Mouse (Mus musculus) kidney, postnatal 0 days (tissue): ENCODE data around the gene Gm20388. TPM values are rescaled to one million over a fixed set of nuclear protein-coding genes. Genes with fewer than 3 reads are reported as not detected.
"Not testable (repeated sequence)": the region's sequence is repeated elsewhere in the genome, so short reads cannot be mapped to it uniquely, and the experiment has no call there.

Source experiments
- ATAC-seq: fragments of 200-750 bp; cut with Nextera tagmentation; replicated peaks from 2 replicates; pipeline ENCODE4 v1.8.0; 2017; ENCODE audit warnings: low read depth, moderate number of reproducible peaks, moderate TSS enrichment, moderate library complexity; ENCODE audit not compliant: low FRiP score
- DNase-seq: peaks from one replicate; pipeline ENCODE4 v3.0.0-alpha.2; 2016; ENCODE audit warnings: low spot score
- H3K27ac ChIP-seq: fragments of 300-500 bp; sonication (generic); 2 replicates; pipeline ENCODE4 v1.5.1; 2014; ENCODE audit warnings: mild to moderate bottlenecking
- H3K27me3 ChIP-seq: fragments of 300-500 bp; sonication (generic); 2 replicates; pipeline ENCODE4 v1.6.1; 2014; ENCODE audit warnings: low read length, mixed read lengths; ENCODE audit not compliant: insufficient read depth
- H3K36me3 ChIP-seq: fragments of 300-500 bp; sonication (generic); 2 replicates; pipeline ENCODE4 v1.6.1; 2014; ENCODE audit warnings: low read length, mixed read lengths; ENCODE audit not compliant: insufficient read depth
- H3K4me1 ChIP-seq: fragments of 300-500 bp; sonication (generic); replicated peaks from 2 replicates; pipeline ENCODE4 v1.6.1; 2014; ENCODE audit warnings: antibody characterized with exemption, low read length, mixed read lengths; ENCODE audit not compliant: insufficient read depth
- H3K4me2 ChIP-seq: fragments of 300-500 bp; sonication (generic); 2 replicates; pipeline ENCODE4 v1.6.1; 2014; ENCODE audit warnings: mild to moderate bottlenecking, low read length, moderate library complexity, mixed read lengths
- H3K4me3 ChIP-seq: fragments of 300-500 bp; sonication (generic); replicated peaks from 2 replicates; pipeline ENCODE4 v1.5.1; 2014; ENCODE audit warnings: low read depth, low read length
- H3K9ac ChIP-seq: fragments of 300-500 bp; sonication (generic); 2 replicates; pipeline ENCODE4 v1.6.1; 2014; ENCODE audit warnings: low read depth, low read length
- H3K9me3 ChIP-seq: fragments of 300-500 bp; sonication (generic); replicated peaks from 2 replicates; pipeline ENCODE4 v1.6.1; 2016; ENCODE audit warnings: low read length, inconsistent platforms, mixed read lengths
- CTCF ChIP-seq: IDR thresholded peaks from 2 replicates; pipeline ENCODE4 v1.5.1; 2016; ENCODE audit warnings: antibody characterized with exemption, low read depth, mild to moderate bottlenecking, moderate library complexity
- WGBS: fragments of 180-500 bp; shearing (Covaris S2); extraction: QIAGEN DNeasy Blood & Tissue Kit; methylation state at CpG from one replicate; pipeline ENCODE4 v1.1.7; 2014; 5-methylcytosine and 5-hydroxymethylcytosine counted together
- polyA plus RNA-seq: library from polyadenylated mRNA; unstranded; fragments of >200 nt; fragmentation: Nextera tagmentation; extraction: Ambion mirVana; gene quantifications from 2 replicates; pipeline ENCODE4 v1.2.1, GENCODE M21; 2015

The Gm20388 gene
- polyA plus RNA-seq, 1 experiment from 2014 or later: not detected

GRCm38 (mm10) chr8:123623523-123623922, 3712.9 kb downstream of the Gm20388 start:
- not testable (repeated sequence) for H3K27me3 ChIP-seq, H3K4me3 ChIP-seq, H3K9me3 ChIP-seq, H3K4me1 ChIP-seq, DNase-seq, H3K27ac ChIP-seq, H3K36me3 ChIP-seq, H3K4me2 ChIP-seq, H3K9ac ChIP-seq
- WGBS: no CpG with 5 or more reads among the region's 39 CpGs
- 0 out of 2 replicates have a peak, but pooled peaks have one; percentile 66 for ATAC-seq

GRCm38 (mm10) chr8:123624274-123624673, 3713.6 kb downstream of the Gm20388 start:
- DNase-seq: no peak
- Histone ChIP-seq H3K4me1 (0 out of 2 replicates have a peak, but pooled peaks cover 3% of the 10 kb centered on the region), H3K27ac (no peak overlapping the region), H3K36me3 (no peaks in the 10 kb centered on the region), H3K27me3 (0 out of 2 replicates have a peak, but pooled peaks cover 3% of the 10 kb centered on the region), H3K9ac (no peak overlapping the region), H3K4me2 (no peak overlapping the region), H3K4me3 (no peak overlapping the region), H3K9me3 (no peaks in the 10 kb centered on the region)
- WGBS: 54% methylated on average over 5 of the region's 5 CpGs
- no peak for ATAC-seq
- no peak for TF ChIP-seq CTCF

GRCm38 (mm10) chr8:123624702-123625101, 3714.1 kb downstream of the Gm20388 start:
- H3K9me3 ChIP-seq: no peaks in the 10 kb centered on the region
- 0 out of 2 replicates have a peak, but pooled peaks cover 3% of the 10 kb centered on the region for H3K27me3 ChIP-seq
- H3K36me3 ChIP-seq: no peaks in the 10 kb centered on the region
- H3K9ac ChIP-seq: no peak overlapping the region
- 0 out of 2 replicates have a peak, but pooled peaks cover 6% of the 10 kb centered on the region for H3K4me1 ChIP-seq
- H3K27ac ChIP-seq: no peak overlapping the region
- WGBS: 61% methylated on average over 1 of the region's 1 CpGs
- ATAC-seq (no peak), DNase-seq (no peak)
- TF ChIP-seq CTCF: no peak
- H3K4me2 ChIP-seq: no peak overlapping the region
- no peak overlapping the region for H3K4me3 ChIP-seq

GRCm38 (mm10) chr8:123625717-123626116, 3715.1 kb downstream of the Gm20388 start:
- Histone ChIP-seq H3K4me2 (no peak overlapping the region), H3K36me3 (no peaks in the 10 kb centered on the region), H3K27ac (no peak overlapping the region), H3K9ac (no peak overlapping the region), H3K4me3 (no peak overlapping the region), H3K27me3 (0 out of 2 replicates have a peak, but pooled peaks cover 3% of the 10 kb centered on the region), H3K9me3 (no peaks in the 10 kb centered on the region), H3K4me1 (0 out of 2 replicates have a peak, but pooled peaks cover 6% of the 10 kb centered on the region)
- DNase-seq (no peak), ATAC-seq (no peak)
- WGBS: 32% methylated on average over 2 of the region's 2 CpGs
- no peak for TF ChIP-seq CTCF

- Histone ChIP-seq H3K27ac (no peak overlapping the region), H3K4me1 (0 out of 2 replicates have a peak, but pooled peaks cover 6% of the 10 kb centered on the region), H3K27me3 (0 out of 2 replicates have a peak, but pooled peaks cover 3% of the 10 kb centered on the region), H3K4me3 (no peak overlapping the region), H3K4me2 (no peak overlapping the region), H3K36me3 (no peaks in the 10 kb centered on the region), H3K9ac (no peak overlapping the region), H3K9me3 (no peaks in the 10 kb centered on the region)
- TF ChIP-seq CTCF: peak; percentile 22; the same call in 1 of the 2 replicates
- WGBS: 60% methylated on average over 6 of the region's 6 CpGs
- ATAC-seq (no peak), DNase-seq (no peak)
Measured at GRCm38 (mm10) chr8:123627410-123628147, 3716.9 kb downstream of the Gm20388 start.

- peak overlapping the region; percentile 31 for H3K4me3 ChIP-seq
- H3K27me3 ChIP-seq: 0 out of 2 replicates have a peak, but pooled peaks cover 3% of the 10 kb centered on the region
- DNase-seq (peak; percentile 69), ATAC-seq (no peak)
- H3K4me2 ChIP-seq: peak overlapping the region; percentile 65
- 2% methylated on average over 8 of the region's 8 CpGs for WGBS
- H3K36me3 ChIP-seq: no peaks in the 10 kb centered on the region
- no peaks in the 10 kb centered on the region for H3K9me3 ChIP-seq
- H3K27ac ChIP-seq: no peak overlapping the region
- H3K9ac ChIP-seq: no peak overlapping the region
- TF ChIP-seq CTCF: peak; percentile 82
- 0 out of 2 replicates have a peak, but pooled peaks cover 6% of the 10 kb centered on the region for H3K4me1 ChIP-seq
Measured at GRCm38 (mm10) chr8:123628253-123628967, 3717.8 kb downstream of the Gm20388 start.
